Mouse (Mus musculus) ES-Bruce4 (cell line): ENCODE measurements around the gene Orai3.

Experiments used
- CTCF ChIP-seq: IDR thresholded peaks from one replicate; pipeline ENCODE4 v1.8.1; 2011; ENCODE audit warnings: low read depth, low read length
- POLR2A ChIP-seq: IDR thresholded peaks from one replicate; pipeline ENCODE4 v1.8.1; 2011; ENCODE audit warnings: low read length; ENCODE audit not compliant: insufficient read depth

DNA sequence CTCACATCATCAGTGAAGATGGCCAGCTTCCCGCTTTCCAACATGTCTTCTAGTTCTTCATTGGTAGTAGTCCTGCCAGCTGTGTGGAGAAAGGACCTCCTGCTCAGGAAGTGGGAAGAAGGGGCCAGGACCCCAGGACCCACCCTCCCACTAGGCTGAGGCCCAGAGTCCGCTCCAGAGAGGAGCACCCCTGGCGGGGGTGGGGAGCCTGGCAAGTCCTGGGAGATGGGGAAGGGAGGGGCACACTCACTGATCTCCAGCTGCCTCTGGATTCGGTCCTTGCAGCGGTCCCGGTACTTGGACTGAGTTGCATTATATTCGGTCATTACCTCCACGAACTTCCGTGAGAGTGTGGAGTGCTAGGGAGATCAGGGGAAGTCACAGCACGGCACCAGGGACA is 41.0 kb downstream of the Orai3 start:
- TF ChIP-seq CTCF (no peak), POLR2A (no peak)
